Mouse (Mus musculus) mouse trophoblast stem cell (cell line): ENCODE measurements around the gene Gm3591.
"Not testable (repeated sequence)": the region's sequence is repeated elsewhere in the genome, so short reads cannot be mapped to it uniquely, and the experiment has no call there.

Source experiments
- in situ Hi-C, 2 experiments: fragments of 300-500 bp; cut with MseI, MboI; formaldehyde crosslinking; loops; 2 replicates in 1 of 2; 3 replicates in 1 of 2; pipeline ENCODE4 v1.15.1; 2025

Gene Gm3591

GRCm38 (mm10) chr14:6412382-6412781 lies at the start of gene Gm3591:
Gm3591 (minus strand) TSS chr14:6412482.
- in situ Hi-C loops = not testable (repeated sequence)

DNA sequence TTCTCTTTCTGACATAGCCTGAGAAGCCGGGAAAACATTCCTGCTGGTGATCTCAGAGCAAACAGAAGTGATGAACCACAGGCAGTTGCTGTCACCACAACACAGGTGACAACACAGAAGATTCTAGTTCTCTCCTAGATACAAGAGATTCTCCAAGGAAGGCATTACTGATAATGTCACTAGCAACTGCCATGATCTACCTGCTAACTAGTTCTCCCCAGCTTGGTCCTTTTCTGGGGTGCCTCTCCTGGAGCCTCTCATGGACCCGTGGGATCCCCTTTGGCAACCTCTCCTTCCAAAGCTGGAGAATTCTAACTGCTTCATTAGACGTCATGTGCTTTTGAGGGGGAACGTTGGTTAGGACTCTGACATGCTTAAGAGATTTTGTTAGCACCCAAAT lies 32.2 kb upstream of the Gm3591 start, which contains the start of gene Gm3594:
Gene Gm3594 (minus strand): TSS at position 101 of the 400 bp plus-strand sequence.
- in situ Hi-C loops = not testable (repeated sequence)

GRCm38 (mm10) chr14:6440774-6441173 lies 28.5 kb upstream of the Gm3591 start:
- in situ Hi-C loops = not testable (repeated sequence)

- in situ Hi-C loops = not testable (repeated sequence)
Observed at GRCm38 (mm10) chr14:6440206-6440605, 27.9 kb upstream of the Gm3591 start.

- in situ Hi-C loops = not testable (repeated sequence)
Observed at GRCm38 (mm10) chr14:6426766-6427165, 14.5 kb upstream of the Gm3591 start.

DNA sequence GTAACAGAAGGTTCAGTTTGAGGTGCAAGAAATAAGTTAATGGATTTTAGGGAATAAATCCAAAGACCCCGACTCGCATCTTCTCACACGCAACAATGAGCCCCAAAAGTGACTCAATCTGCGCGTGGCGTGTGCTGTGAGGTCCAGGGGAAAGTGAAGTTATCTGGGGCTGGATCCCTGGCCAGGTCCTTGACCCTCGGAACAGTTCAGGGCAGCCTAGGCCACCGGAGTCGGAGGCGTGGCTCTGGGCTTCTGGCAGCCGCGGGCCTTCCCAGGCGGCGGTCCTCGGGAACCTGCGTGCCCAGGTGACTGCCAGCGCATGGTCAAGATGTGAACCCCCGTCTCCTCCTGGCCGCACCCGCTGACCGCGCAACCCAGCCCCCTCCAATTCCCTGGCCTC lies 14.1 kb upstream of the Gm3591 start:
- in situ Hi-C loops = not testable (repeated sequence)

DNA sequence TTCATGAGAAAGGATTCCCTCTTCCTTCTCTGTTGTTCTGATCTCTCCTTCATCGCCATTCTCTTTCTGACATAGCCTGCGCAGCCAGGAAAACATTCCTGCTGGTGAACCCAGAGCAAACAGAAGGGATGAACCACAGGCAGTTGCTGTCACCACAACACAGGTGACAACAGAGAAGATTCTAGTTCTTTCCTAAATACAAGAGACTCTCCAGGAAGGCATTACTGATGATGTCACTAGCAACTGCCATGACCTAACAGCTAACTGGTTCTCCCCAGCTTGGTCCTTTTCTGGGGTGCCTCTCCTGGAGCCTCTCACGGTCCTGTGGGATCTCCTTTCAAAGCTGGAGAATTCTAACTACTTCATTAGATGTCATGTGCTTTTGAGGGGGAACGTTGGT lies 22.1 kb downstream of the Gm3591 start, which contains the start of gene Gm16440:
Gene Gm16440 (minus strand): TSS at position 101 of the 400 bp plus-strand sequence.
- in situ Hi-C loops = not testable (repeated sequence)
